Mouse (Mus musculus): ENCODE measurements around the gene Cyp2s1. TPM values are rescaled to one million over a fixed set of nuclear protein-coding genes. Genes with fewer than 3 reads are reported as not detected.

Cyp2s1 gene
- total and polyA plus RNA-seq, 2 experiments from 2014 or later: 4.4 to 12.7 TPM

DNA sequence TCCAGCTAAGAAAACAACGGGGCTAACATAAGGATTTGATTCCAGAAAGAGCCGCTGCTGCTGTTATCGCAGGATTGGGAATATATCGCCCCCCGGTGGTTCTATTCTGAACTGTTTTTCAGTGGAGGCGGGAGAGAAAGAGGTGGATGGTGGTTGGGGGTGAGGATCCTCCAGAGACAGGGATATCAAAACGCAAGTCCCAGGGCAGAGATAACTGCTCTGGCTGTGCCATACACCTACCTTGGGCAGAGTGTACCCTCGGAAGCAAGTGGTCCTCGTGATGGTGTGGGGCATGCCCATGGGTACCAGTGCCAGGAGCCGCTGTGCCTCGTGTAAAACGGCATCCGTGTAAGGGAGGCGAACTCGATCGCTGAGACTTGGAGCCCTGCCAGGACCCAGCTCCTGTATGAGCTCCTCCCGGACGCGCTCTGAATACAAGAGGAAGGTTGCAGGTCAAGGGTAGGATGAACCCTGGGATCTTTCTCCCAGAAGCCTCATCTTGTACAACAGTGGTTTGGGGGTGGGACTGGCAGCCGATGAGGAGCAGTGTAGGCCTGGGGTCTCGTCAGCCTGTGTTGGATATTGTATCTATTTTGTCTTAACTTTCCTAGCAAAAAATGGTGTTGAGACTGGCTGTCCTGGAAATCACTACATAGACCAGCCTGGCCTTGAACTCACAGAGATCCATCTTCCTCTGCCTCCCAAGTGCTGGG is 10.9 kb downstream of the Cyp2s1 start:
- DNase-seq (ENCODE audit: low spot score) (peak; percentile 82), ATAC-seq (ENCODE audit: insufficient read depth, low read depth) (no peak; the same call in 1 of the 2 replicates)
- Histone ChIP-seq H3K4me2 (ENCODE audit: low read depth, low read length) (no peak overlapping the region; the same call in 1 of the 2 replicates), H3K36me3 (replicated peaks; ENCODE audit: control insufficient read depth, insufficient read depth, low read length) (no peaks in the 10 kb centered on the region), H3K27me3 (ENCODE audit: control insufficient read depth, insufficient read depth, low read length) (no peaks in the 10 kb centered on the region), H3K9me3 (replicated peaks; ENCODE audit: control insufficient read depth, low read length) (no peaks in the 10 kb centered on the region), H3K27ac (ENCODE audit: low read depth) (no peak overlapping the region), H3K9ac (replicated peaks; ENCODE audit: low read depth, low read length) (no peak overlapping the region), H3K4me1 (ENCODE audit: control insufficient read depth, insufficient read depth) (0 out of 2 replicates have a peak, but pooled peaks cover 7% of the 10 kb centered on the region), H3K4me3 (ENCODE audit: low read depth, low read length) (0 out of 2 replicates have a peak overlapping the region, but pooled peaks have one; percentile 5)
- WGBS: 17% methylated on average over 21 of the region's 21 CpGs
- TF ChIP-seq CTCF (IDR thresholded peaks at IDR 0.05; ENCODE audit: low read depth) (peak; percentile 79), EP300 (IDR thresholded peaks at IDR 0.05; ENCODE audit: low read depth) (no peak)

DNA sequence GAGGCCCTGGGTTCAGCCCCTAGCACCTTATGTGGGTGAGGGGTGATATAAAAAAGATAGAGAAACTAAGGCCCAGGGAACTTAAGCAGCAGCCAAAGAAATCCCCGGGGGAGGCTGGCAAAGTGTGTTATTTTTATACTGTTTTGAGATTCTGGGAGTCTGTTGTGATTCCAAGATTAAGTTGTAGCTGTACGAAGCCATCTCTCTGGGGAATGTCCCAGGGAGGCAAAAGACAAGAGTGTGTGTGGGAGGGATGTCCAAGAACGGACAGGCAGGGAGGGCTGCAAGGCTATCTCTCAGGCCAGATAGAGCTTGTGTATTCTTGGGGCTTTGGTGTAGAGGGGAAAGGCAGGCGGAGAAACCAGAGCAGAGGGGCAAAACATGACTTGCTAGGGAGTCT is 11.9 kb downstream of the Cyp2s1 start:
- Histone ChIP-seq H3K4me3 (ENCODE audit: low read depth, low read length) (no peak overlapping the region), H3K4me1 (ENCODE audit: control insufficient read depth, insufficient read depth) (0 out of 2 replicates have a peak, but pooled peaks cover 7% of the 10 kb centered on the region), H3K4me2 (ENCODE audit: low read depth, low read length) (no peak overlapping the region), H3K27me3 (ENCODE audit: control insufficient read depth, insufficient read depth, low read length) (no peaks in the 10 kb centered on the region), H3K27ac (ENCODE audit: low read depth) (no peak overlapping the region; the same call in 1 of the 2 replicates), H3K36me3 (replicated peaks; ENCODE audit: control insufficient read depth, insufficient read depth, low read length) (no peaks in the 10 kb centered on the region), H3K9me3 (replicated peaks; ENCODE audit: control insufficient read depth, low read length) (no peaks in the 10 kb centered on the region), H3K9ac (replicated peaks; ENCODE audit: low read depth, low read length) (no peak overlapping the region)
- 37% methylated on average over 4 of the region's 4 CpGs for WGBS
- ATAC-seq (ENCODE audit: insufficient read depth, low read depth) (no peak), DNase-seq (ENCODE audit: low spot score) (no peak)
- no peak for TF ChIP-seq EP300 (IDR thresholded peaks at IDR 0.05; ENCODE audit: low read depth)
- TF ChIP-seq CTCF (IDR thresholded peaks at IDR 0.05; ENCODE audit: low read depth): no peak

DNA sequence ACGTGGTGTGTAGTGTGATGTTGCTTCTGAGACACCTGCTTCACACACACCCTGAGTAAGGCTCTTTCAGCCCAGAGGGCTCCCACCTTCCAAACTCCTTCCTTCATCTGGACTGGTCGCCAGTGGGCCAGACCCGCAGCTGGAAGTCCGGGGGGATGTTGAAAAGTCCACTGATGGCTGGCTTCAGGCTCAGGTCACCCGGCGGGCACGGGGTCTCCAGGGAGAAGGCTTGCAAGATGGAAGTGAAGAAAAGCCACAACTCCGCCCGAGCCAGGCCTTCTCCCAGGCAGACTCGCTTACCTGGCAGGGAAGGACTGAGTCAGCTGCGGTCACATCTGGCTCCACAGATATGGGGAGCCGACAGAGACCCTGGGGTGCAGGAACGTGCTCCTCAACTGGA is 13.3 kb downstream of the Cyp2s1 start:
- no peak for TF ChIP-seq EP300 (IDR thresholded peaks at IDR 0.05; ENCODE audit: low read depth)
- TF ChIP-seq CTCF (IDR thresholded peaks at IDR 0.05; ENCODE audit: low read depth): no peak
- Histone ChIP-seq H3K27me3 (ENCODE audit: control insufficient read depth, insufficient read depth, low read length) (no peaks in the 10 kb centered on the region), H3K36me3 (replicated peaks; ENCODE audit: control insufficient read depth, insufficient read depth, low read length) (no peaks in the 10 kb centered on the region), H3K4me1 (ENCODE audit: control insufficient read depth, insufficient read depth) (0 out of 2 replicates have a peak, but pooled peaks cover 7% of the 10 kb centered on the region), H3K4me3 (ENCODE audit: low read depth, low read length) (no peak overlapping the region), H3K27ac (ENCODE audit: low read depth) (peak overlapping the region; percentile 74), H3K4me2 (ENCODE audit: low read depth, low read length) (no peak overlapping the region), H3K9me3 (replicated peaks; ENCODE audit: control insufficient read depth, low read length) (no peaks in the 10 kb centered on the region), H3K9ac (replicated peaks; ENCODE audit: low read depth, low read length) (no peak overlapping the region)
- 59% methylated on average over 13 of the region's 13 CpGs for WGBS
- DNase-seq (ENCODE audit: low spot score) (no peak), ATAC-seq (ENCODE audit: insufficient read depth, low read depth) (no peak)

DNA sequence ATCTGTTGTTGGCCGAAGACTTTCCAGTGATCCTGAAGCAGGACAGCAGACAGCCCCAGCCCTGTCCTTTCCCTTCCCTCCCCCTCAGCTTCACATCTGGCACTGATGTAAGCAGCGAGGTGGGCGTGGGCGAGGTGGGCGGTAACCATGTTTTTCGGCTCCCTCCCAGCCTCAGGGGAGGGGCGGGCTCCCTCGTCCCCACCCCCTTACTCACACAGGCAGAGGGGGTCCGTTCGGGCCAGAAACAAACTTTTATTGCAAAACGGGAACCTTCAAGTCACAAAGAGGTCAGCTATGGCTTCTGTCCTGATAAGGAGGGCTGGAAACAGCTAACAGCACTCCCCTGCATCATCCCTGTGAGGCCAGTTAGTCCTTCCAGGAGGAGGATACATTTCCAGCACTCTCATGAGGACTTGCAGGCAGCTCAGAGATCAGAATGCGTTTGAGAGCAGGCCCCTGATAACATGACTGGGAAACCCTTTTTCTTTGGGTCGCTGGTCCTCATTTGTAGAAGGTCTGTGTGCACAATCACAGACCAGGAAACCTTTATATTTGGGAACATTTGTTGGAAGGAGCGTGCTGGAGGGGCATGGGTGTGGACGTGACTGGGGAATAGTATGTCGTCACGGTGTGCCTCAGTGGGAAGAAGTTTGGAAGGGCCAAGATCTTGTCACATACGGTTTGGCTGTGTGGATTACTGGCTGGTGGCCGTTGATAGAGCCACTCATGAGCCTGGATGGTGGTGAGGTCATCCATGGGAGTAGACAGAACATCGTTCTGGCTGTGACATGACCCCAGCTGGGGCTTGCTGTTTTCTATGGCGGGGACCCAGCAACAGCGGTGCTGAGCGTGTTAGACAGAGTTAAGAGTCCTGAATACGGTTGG is 14.2 kb downstream of the Cyp2s1 start:
- H3K27me3 ChIP-seq (ENCODE audit: control insufficient read depth, insufficient read depth, low read length): no peaks in the 10 kb centered on the region
- 0 out of 2 replicates have a peak, but pooled peaks cover 7% of the 10 kb centered on the region for H3K4me1 ChIP-seq (ENCODE audit: control insufficient read depth, insufficient read depth)
- ATAC-seq (ENCODE audit: insufficient read depth, low read depth) (peak; percentile 75), DNase-seq (ENCODE audit: low spot score) (peak; percentile 70)
- 19% methylated on average over 24 of the region's 24 CpGs for WGBS
- no peaks in the 10 kb centered on the region for H3K36me3 ChIP-seq (replicated peaks; ENCODE audit: control insufficient read depth, insufficient read depth, low read length)
- TF ChIP-seq EP300 (IDR thresholded peaks at IDR 0.05; ENCODE audit: low read depth): no peak
- TF ChIP-seq CTCF (IDR thresholded peaks at IDR 0.05; ENCODE audit: low read depth): no peak
- no peak overlapping the region for H3K9ac ChIP-seq (replicated peaks; ENCODE audit: low read depth, low read length)
- peak overlapping the region; percentile 47 for H3K4me2 ChIP-seq (ENCODE audit: low read depth, low read length)
- peak overlapping the region; percentile 74 for H3K27ac ChIP-seq (ENCODE audit: low read depth)
- no peaks in the 10 kb centered on the region for H3K9me3 ChIP-seq (replicated peaks; ENCODE audit: control insufficient read depth, low read length)
- H3K4me3 ChIP-seq (ENCODE audit: low read depth, low read length): peak overlapping the region; percentile 16; the same call in 1 of the 2 replicates

DNA sequence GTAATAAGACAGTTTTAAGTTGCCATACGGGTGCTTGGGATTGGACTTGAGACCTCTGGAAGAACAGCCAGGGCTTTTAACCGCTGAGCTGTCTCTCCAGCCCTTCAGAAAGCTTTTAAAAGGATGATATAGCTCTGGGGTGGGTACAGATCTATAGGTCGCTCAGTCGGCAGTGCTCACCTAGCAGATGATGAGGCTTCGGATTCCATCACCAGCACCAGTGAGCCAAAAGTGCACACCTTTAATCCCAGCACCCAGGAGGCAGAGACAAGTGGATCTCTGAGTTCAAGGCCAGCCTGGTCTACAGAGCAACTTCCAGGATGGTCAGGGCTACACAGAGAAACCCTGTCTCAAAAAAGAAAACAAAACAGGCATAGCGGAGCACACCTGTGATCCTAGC is 15.7 kb downstream of the Cyp2s1 start:
- H3K4me2 ChIP-seq (ENCODE audit: low read depth, low read length): no peak overlapping the region
- H3K9ac ChIP-seq (replicated peaks; ENCODE audit: low read depth, low read length): no peak overlapping the region
- no peaks in the 10 kb centered on the region for H3K27me3 ChIP-seq (ENCODE audit: control insufficient read depth, insufficient read depth, low read length)
- ATAC-seq (ENCODE audit: insufficient read depth, low read depth) (no peak), DNase-seq (ENCODE audit: low spot score) (no peak)
- WGBS: 85% methylated on average over 6 of the region's 6 CpGs
- H3K9me3 ChIP-seq (replicated peaks; ENCODE audit: control insufficient read depth, low read length): no peaks in the 10 kb centered on the region
- H3K4me1 ChIP-seq (ENCODE audit: control insufficient read depth, insufficient read depth): 0 out of 2 replicates have a peak, but pooled peaks cover 7% of the 10 kb centered on the region
- no peaks in the 10 kb centered on the region for H3K36me3 ChIP-seq (replicated peaks; ENCODE audit: control insufficient read depth, insufficient read depth, low read length)
- TF ChIP-seq CTCF (IDR thresholded peaks at IDR 0.05; ENCODE audit: low read depth): no peak
- no peak for TF ChIP-seq EP300 (IDR thresholded peaks at IDR 0.05; ENCODE audit: low read depth)
- no peak overlapping the region for H3K27ac ChIP-seq (ENCODE audit: low read depth)
- H3K4me3 ChIP-seq (ENCODE audit: low read depth, low read length): no peak overlapping the region
